Mouse (Mus musculus) layer of hippocampus, adult 2 months (tissue): ENCODE results near the gene Sv2a. TPM values are rescaled to one million over a fixed set of nuclear protein-coding genes. Genes with fewer than 3 reads are reported as not detected.
"Not testable (repeated sequence)": the region's sequence is repeated elsewhere in the genome, so short reads cannot be mapped to it uniquely, and the experiment has no call there.

Source experiments
- DNase-seq, 2 experiments: peaks; one replicate each; pipeline ENCODE4 v3.0.0; 2022; ENCODE audit warnings: low spot score in 2 of 2
- H3K27ac ChIP-seq: fragments of 200-600 bp; 2 replicates; pipeline ENCODE4 v1.8.1; 2022
- H3K4me3 ChIP-seq: fragments of 200-600 bp; 2 replicates; pipeline ENCODE4 v1.8.1; 2022; ENCODE audit warnings: mild to moderate bottlenecking
- CTCF ChIP-seq: fragments of 200-600 bp; conservative IDR thresholded peaks from 2 replicates; pipeline ENCODE4 v1.8.1; 2022; ENCODE audit warnings: antibody characterized with exemption, mild to moderate bottlenecking, moderate library complexity
- total RNA-seq, 2 experiments: library from RNA; stranded (reverse); gene quantifications; 2 replicates each; pipeline ENCODE4 v1.2.3; 2021

Gene Sv2a
- total RNA-seq, 2 experiments from 2014 or later, result 352 to 370 TPM

- Histone ChIP-seq H3K27ac (0 out of 2 replicates have a peak overlapping the region, but pooled peaks have one; percentile 97), H3K4me3 (no peak overlapping the region)
- no peak for DNase-seq
- no peak for TF ChIP-seq CTCF
These were observed 2.0 kb upstream of the Sv2a start for GRCm38 (mm10) chr3:96178902-96179301.

- H3K27ac ChIP-seq, result 0 out of 2 replicates have a peak overlapping the region, but pooled peaks have one; percentile 97
These were observed 1.4 kb upstream of the Sv2a start for GRCm38 (mm10) chr3:96179531-96179930.

GRCm38 (mm10) chr3:96181510-96182381, 795 bp downstream of the Sv2a start:
- H3K4me3 ChIP-seq, result peak overlapping the region; percentile 82
- no peak for DNase-seq
- peak overlapping the region; percentile 97 for H3K27ac ChIP-seq
- TF ChIP-seq CTCF, result no peak

More at GRCm38 (mm10) chr3:96179531-96179930, 1.4 kb upstream of the Sv2a start:
- no peak overlapping the region for H3K4me3 ChIP-seq
- TF ChIP-seq CTCF, result no peak
- no peak for DNase-seq

GRCm38 (mm10) chr3:96182382-96182776, 1.4 kb downstream of the Sv2a start:
- no peak for TF ChIP-seq CTCF
- DNase-seq, result no peak
- Histone ChIP-seq H3K4me3 (peak overlapping the region; percentile 82), H3K27ac (peak overlapping the region; percentile 97)

- Histone ChIP-seq H3K4me3 (no peak overlapping the region), H3K27ac (no peak overlapping the region)
- no peak for TF ChIP-seq CTCF
- no peak for DNase-seq
These were observed 12.0 kb downstream of the Sv2a start for GRCm38 (mm10) chr3:96192977-96193376.

GRCm38 (mm10) chr3:96194966-96195365, 14.0 kb downstream of the Sv2a start:
- Histone ChIP-seq H3K27ac (no peak overlapping the region), H3K4me3 (no peak overlapping the region)
- TF ChIP-seq CTCF, result no peak
- no peak for DNase-seq

GRCm38 (mm10) chr3:96195616-96196313, 14.8 kb downstream of the Sv2a start:
- peak; percentile 67 for TF ChIP-seq CTCF
- H3K27ac ChIP-seq, result peak overlapping the region; percentile 93
- H3K4me3 ChIP-seq, result no peak overlapping the region; the same call in 1 of the 2 replicates
- no peak for DNase-seq

- peak overlapping the region; percentile 93 for H3K27ac ChIP-seq
- no peak for DNase-seq
- no peak for TF ChIP-seq CTCF
- peak overlapping the region; percentile 80 for H3K4me3 ChIP-seq
These were observed 15.6 kb downstream of the Sv2a start for GRCm38 (mm10) chr3:96196437-96197128.

GRCm38 (mm10) chr3:96197129-96197749, 16.3 kb downstream of the Sv2a start:
- TF ChIP-seq CTCF, result peak; percentile 50
- Histone ChIP-seq H3K27ac (peak overlapping the region; percentile 93), H3K4me3 (peak overlapping the region; percentile 80)
- peak; percentile 91 to 96 for DNase-seq

- H3K27ac ChIP-seq, result peak overlapping the region; percentile 93; the same call in 1 of the 2 replicates
- no peak for DNase-seq
- TF ChIP-seq CTCF, result no peak
- peak overlapping the region; percentile 80 for H3K4me3 ChIP-seq
These were observed 17.2 kb downstream of the Sv2a start for GRCm38 (mm10) chr3:96198181-96198580.

- DNase-seq, H3K4me3 ChIP-seq, H3K27ac ChIP-seq: not testable (repeated sequence)
These were observed 17.8 kb downstream of the Sv2a start for GRCm38 (mm10) chr3:96198601-96199251.

GRCm38 (mm10) chr3:96199731-96200130, 18.8 kb downstream of the Sv2a start:
- no peak for DNase-seq
- Histone ChIP-seq H3K27ac (no peak overlapping the region), H3K4me3 (no peak overlapping the region)
- no peak for TF ChIP-seq CTCF
